Comparison of ENCODE assay signal across 13 mouse cellular contexts in genomic region chr5:140616110-140616503, GRCm38 (mm10). TPM values are rescaled to one million over a fixed set of nuclear protein-coding genes. Genes with fewer than 3 reads are reported as not detected.
A peak's percentile ranks its signal among the peaks of the same experiment; 100 is the strongest.
DNase-seq lines count a peak whose midpoint lies in the region; ATAC-seq and TF ChIP-seq lines count a peak whose summit lies in the region.
"Had no signal": no experiment of that assay in that cellular context is flagged by ENCODE, and none has a peak within 500 bp of the region (broad histone marks: within the 10 kb centered on the region; RNA-seq: fewer than 3 reads in every experiment).

No protein-coding gene starts in this region.

- H3K9ac ChIP-seq in heart, postnatal 0 days (replicated peaks; ENCODE audit: low read depth, low read length) = no peak overlapping the region
- H3K9ac ChIP-seq in liver, embryonic 11.5 days (ENCODE audit: low read depth, low read length) = no peak overlapping the region
- H3K9ac ChIP-seq: hindbrain, embryonic 15.5 days; lung, embryonic 15.5 days had no signal

- TF ChIP-seq EP300 in heart, postnatal 0 days (IDR thresholded peaks at IDR 0.05; ENCODE audit: low read depth) = no peak

- no peak overlapping the region for H3K4me3 ChIP-seq in heart, postnatal 0 days (ENCODE audit: low read depth, low read length)
- H3K4me3 ChIP-seq in liver, embryonic 11.5 days (ENCODE audit: low read depth, low read length) = no peak overlapping the region
- H3K4me3 ChIP-seq: hindbrain, embryonic 15.5 days; lung, embryonic 15.5 days had no signal

- no peaks in the 10 kb centered on the region for H3K9me3 ChIP-seq in heart, postnatal 0 days (replicated peaks; ENCODE audit: control insufficient read depth, low read length)
- no peaks in the 10 kb centered on the region for H3K9me3 ChIP-seq in liver, embryonic 11.5 days (ENCODE audit: control insufficient read depth, low read length)
- H3K9me3 ChIP-seq: hindbrain, embryonic 15.5 days; lung, embryonic 15.5 days had no signal

- H3K27me3 ChIP-seq in heart, postnatal 0 days (ENCODE audit: control insufficient read depth, insufficient read depth, low read length) = 0 out of 2 replicates have a peak, but pooled peaks cover 7% of the 10 kb centered on the region
- peaks cover 16% of the 10 kb centered on the region for H3K27me3 ChIP-seq in liver, embryonic 11.5 days (replicated peaks; ENCODE audit: control insufficient read depth, insufficient read depth, low read length)
- H3K27me3 ChIP-seq: hindbrain, embryonic 15.5 days; lung, embryonic 15.5 days had no signal

- no peaks in the 10 kb centered on the region for H3K36me3 ChIP-seq in heart, postnatal 0 days (replicated peaks; ENCODE audit: control insufficient read depth, insufficient read depth, low read length)
- peaks cover 4% of the 10 kb centered on the region; the same call in 1 of the 2 replicates for H3K36me3 ChIP-seq in liver, embryonic 11.5 days (ENCODE audit: control insufficient read depth, insufficient read depth, low read length)
- H3K36me3 ChIP-seq: hindbrain, embryonic 15.5 days had no signal

- intact Hi-C loops in heart, postnatal 36 days (cut with DNase I) = loop anchor here (5.0 kb wide), 1 partner anchor 194 kb away; no protein-coding TSS in a partner anchor

- ATAC-seq in heart, postnatal 0 days (ENCODE audit: insufficient read depth, low read depth) = no peak
- ATAC-seq in liver, embryonic 11.5 days (replicated peaks; ENCODE audit: low FRiP score) = no peak

- no peak for TF ChIP-seq CTCF in heart, postnatal 0 days (IDR thresholded peaks at IDR 0.05; ENCODE audit: low read depth)

- 81% methylated on average over 6 of the region's 6 CpGs for WGBS in heart, postnatal 0 days
- 67% methylated on average over 6 of the region's 6 CpGs for WGBS in liver, embryonic 11.5 days

- no peak overlapping the region for H3K4me2 ChIP-seq in heart, postnatal 0 days (ENCODE audit: low read depth, low read length)
- H3K4me2 ChIP-seq in liver, embryonic 11.5 days = no peak overlapping the region
- H3K4me2 ChIP-seq: hindbrain, embryonic 15.5 days; lung, embryonic 15.5 days had no signal

- H3K4me1 ChIP-seq in heart, postnatal 0 days (ENCODE audit: control insufficient read depth, insufficient read depth) = peaks cover 9% of the 10 kb centered on the region
- peaks cover 33% of the 10 kb centered on the region for H3K4me1 ChIP-seq in liver, embryonic 11.5 days (replicated peaks; ENCODE audit: control insufficient read depth, insufficient read depth, low read length)

- 0 out of 2 replicates have a peak overlapping the region, but pooled peaks have one; percentile 8 for H3K27ac ChIP-seq in heart, postnatal 0 days (ENCODE audit: low read depth)
- peak overlapping the region; percentile 50; the same call in 1 of the 2 replicates for H3K27ac ChIP-seq in liver, embryonic 11.5 days (ENCODE audit: low read depth, low read length)

- no peak for DNase-seq in heart, postnatal 0 days (ENCODE audit: low spot score)
- no peak for DNase-seq in heart, postnatal 36 days
- peak; percentile 6 for DNase-seq in thymus, postnatal 14 days
- DNase-seq in thymus, postnatal 10 days (ENCODE audit: low spot score in 2 of 2) = no peak
- no peak for DNase-seq in liver, embryonic 11.5 days (ENCODE audit: low spot score)
- DNase-seq in adrenal gland, postnatal 4 days (ENCODE audit: low spot score in 2 of 2) = no peak
- DNase-seq in layer of hippocampus, postnatal 10 days (ENCODE audit: low spot score in 2 of 2) = no peak
- DNase-seq in urinary bladder, postnatal 36 days (ENCODE audit: low spot score in 2 of 2) = no peak
- DNase-seq: cerebellum, adult 2 months had no signal

RNA-seq across cellular contexts. Expression of gene Lfng, which starts 9.0 kb away (rescaled TPM):
- total RNA-seq in heart, postnatal 0 days (2014; rRNA removed; ENCODE audit: low replicate concordance) = 8.2 and 22.3 TPM in 2 replicates
- polyA plus RNA-seq in heart, postnatal 0 days (2015; fragmentation: Nextera tagmentation; extraction: Ambion mirVana) = 4.1 and 4.4 TPM in 2 replicates
- total RNA-seq in heart, postnatal 36 days (2021) = 1 to 10 TPM; 7.2 to 9.1 TPM
- 10.6 and 11.0 TPM in 2 replicates for polyA plus RNA-seq in liver, embryonic 11.5 days (2014; fragmentation: Nextera tagmentation; extraction: Ambion mirVana)
- 10 to 100 TPM; 23.5 to 24.4 TPM for total RNA-seq in adrenal gland, postnatal 4 days (2021)
- 10 to 100 TPM; 29.3 to 38.8 TPM for total RNA-seq in layer of hippocampus, postnatal 10 days (2021)

RNA-seq across cellular contexts. Expression of gene Ttyh3, which starts 32.7 kb away (rescaled TPM):
- 53.2 and 55.2 TPM in 2 replicates for total RNA-seq in heart, postnatal 0 days (2014; rRNA removed; ENCODE audit: low replicate concordance)
- polyA plus RNA-seq in heart, postnatal 0 days (2015; fragmentation: Nextera tagmentation; extraction: Ambion mirVana) = 8.5 and 8.9 TPM in 2 replicates
- 10 to 100 TPM; 13.4 to 14.7 TPM for total RNA-seq in heart, postnatal 36 days (2021)
- 24.3 and 26.5 TPM in 2 replicates for polyA plus RNA-seq in liver, embryonic 11.5 days (2014; fragmentation: Nextera tagmentation; extraction: Ambion mirVana)
- 100 to 1,000 TPM; 199 to 212 TPM for total RNA-seq in adrenal gland, postnatal 4 days (2021)
- total RNA-seq in layer of hippocampus, postnatal 10 days (2021) = 100 to 1,000 TPM; 371 to 388 TPM

RNA-seq across cellular contexts. Expression of gene Grifin, which starts 51.2 kb away (rescaled TPM):
- total RNA-seq in heart, postnatal 0 days (2014; rRNA removed; ENCODE audit: low replicate concordance) = not detected in 2 replicates
- polyA plus RNA-seq in heart, postnatal 0 days (2015; fragmentation: Nextera tagmentation; extraction: Ambion mirVana) = not detected in 2 replicates
- total RNA-seq in heart, postnatal 36 days (2021) = not detected
- polyA plus RNA-seq in liver, embryonic 11.5 days (2014; fragmentation: Nextera tagmentation; extraction: Ambion mirVana) = 1.8 and 2.6 TPM in 2 replicates
- total RNA-seq in adrenal gland, postnatal 4 days (2021) = not detected
- not detected for total RNA-seq in layer of hippocampus, postnatal 10 days (2021)
- total RNA-seq: adrenal gland, adult 18-20 months; layer of hippocampus, postnatal 14 days had no signal
- polyA plus RNA-seq: hindbrain, embryonic 15.5 days; lung, embryonic 15.5 days had no signal
